Mouse (Mus musculus) subcutaneous adipose tissue, adult 2 months (tissue): ENCODE data around the gene Ankdd1a. TPM values are rescaled to one million over a fixed set of nuclear protein-coding genes. Genes with fewer than 3 reads are reported as not detected.

Experiments used
- polyA plus RNA-seq: library from polyadenylated mRNA; depleted of rRNA; stranded (reverse); fragments of >200 nt; gene quantifications from 2 replicates; pipeline ENCODE4 v1.2.3, GENCODE M21; 2012; ENCODE audit warnings: low replicate concordance; rRNA removed

The Ankdd1a gene
- 0.45 and 0.82 TPM in 2 replicates for polyA plus RNA-seq

DNA sequence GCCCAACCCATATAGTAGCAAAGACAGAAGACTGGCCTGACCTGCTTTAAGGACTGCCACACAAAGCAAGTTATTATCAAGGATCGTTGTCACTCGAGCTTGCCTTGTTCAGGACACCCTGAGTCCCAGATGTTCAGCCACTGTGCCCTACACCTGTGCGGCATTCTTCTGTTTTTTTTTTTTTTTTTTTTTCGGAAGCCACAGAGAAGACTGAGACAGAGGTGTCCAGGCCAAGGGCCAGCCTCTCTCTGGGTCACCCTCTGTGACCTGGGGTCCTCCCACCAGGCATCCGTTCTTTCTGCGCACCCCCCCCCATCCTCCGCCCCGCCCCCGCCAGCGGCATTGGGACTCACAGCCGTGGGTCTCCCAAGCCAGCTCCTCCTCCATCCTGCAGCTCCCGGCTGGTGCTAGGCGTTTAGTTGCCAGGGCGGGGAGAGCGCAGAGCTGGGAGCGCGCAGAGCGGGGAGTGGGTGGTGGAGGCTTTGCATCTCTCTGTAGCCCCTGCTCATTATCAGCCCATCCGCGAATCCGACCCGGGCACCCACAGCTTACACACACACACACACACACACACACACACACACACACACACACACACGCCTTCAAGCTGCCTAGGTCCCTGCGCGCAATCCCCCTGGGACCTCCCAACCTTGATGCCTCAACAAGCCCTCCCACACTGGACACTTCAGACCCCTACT, at the start of gene Ankdd1a:
TSS of gene Ankdd1a (minus strand) at position 387 of the 698 bp plus-strand sequence.

DNA sequence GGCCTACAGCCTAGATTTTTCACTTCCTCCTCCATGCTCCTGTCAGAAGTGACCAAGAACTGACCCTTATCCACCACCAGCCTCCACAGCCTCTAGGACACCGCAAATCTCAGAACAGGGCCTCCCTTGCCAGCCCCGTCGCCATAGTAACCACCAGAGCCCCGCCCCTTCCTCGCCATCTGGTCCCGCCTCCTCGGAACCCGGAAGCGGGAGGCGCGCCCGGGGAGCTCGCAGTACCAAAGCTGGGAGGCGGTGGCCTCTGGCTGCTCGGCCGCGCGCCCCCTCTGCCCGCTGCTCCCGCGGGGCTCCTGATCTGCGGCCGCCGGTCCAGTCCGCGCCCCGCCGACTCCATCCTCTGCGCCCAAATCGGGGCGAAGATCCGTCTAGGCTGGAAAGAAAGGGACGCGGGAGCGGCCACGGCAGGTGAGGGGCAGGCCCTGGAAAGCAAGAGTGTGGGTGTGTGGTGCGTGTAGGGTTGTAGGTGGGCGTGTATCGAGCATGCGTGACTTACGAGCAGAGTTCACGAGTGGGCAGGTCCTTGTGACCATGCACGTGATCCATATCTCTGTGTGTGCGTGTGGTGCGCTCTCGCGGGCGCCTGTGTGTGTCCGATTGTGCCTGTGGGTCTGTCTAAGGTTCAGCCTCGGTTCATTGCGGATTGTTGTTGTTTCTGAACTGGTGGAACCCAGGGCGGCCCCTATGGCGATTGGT, 59.1 kb downstream of the Ankdd1a start, which contains the start of gene Spg21:
TSS of gene Spg21 (plus strand) at position 216 of the 711 bp plus-strand sequence.

Other genes with a start within 250 kb of the Ankdd1a start
- 13.1 and 16.5 TPM in 2 replicates for gene Clpx, start 225.9 kb downstream of the Ankdd1a start, polyA plus RNA-seq
- gene Pdcd7, start 174.1 kb downstream of the Ankdd1a start, polyA plus RNA-seq, result 6.5 and 10.1 TPM in 2 replicates
- gene Ubap1l, start 159.2 kb downstream of the Ankdd1a start, polyA plus RNA-seq, result 0.16 and 0.27 TPM in 2 replicates
- 1.8 and 2.6 TPM in 2 replicates for gene Kbtbd13, start 128.5 kb downstream of the Ankdd1a start, polyA plus RNA-seq
- 45.7 and 82.2 TPM in 2 replicates for gene Rasl12, start 121.7 kb downstream of the Ankdd1a start, polyA plus RNA-seq
- not detected in 2 replicates for gene Slc51b, start 97.2 kb downstream of the Ankdd1a start, polyA plus RNA-seq
- 12.4 and 14.4 TPM in 2 replicates for gene Mtfmt, start 84.4 kb downstream of the Ankdd1a start, polyA plus RNA-seq
- gene Spg21, start 59.2 kb downstream of the Ankdd1a start, polyA plus RNA-seq, result 40.3 and 57.6 TPM in 2 replicates
- gene Plekho2, start 59.8 kb upstream of the Ankdd1a start, polyA plus RNA-seq, result 34.8 and 57.1 TPM in 2 replicates
- gene Pif1, start 67.0 kb upstream of the Ankdd1a start, polyA plus RNA-seq, result 0.20 and 1.8 TPM in 2 replicates
- gene Rbpms2, start 109.5 kb upstream of the Ankdd1a start, polyA plus RNA-seq, result 60.9 and 102 TPM in 2 replicates
- 133 and 140 TPM in 2 replicates for gene Oaz2, start 147.8 kb upstream of the Ankdd1a start, polyA plus RNA-seq